ENCODE assay signal across 20 mouse cellular contexts in the genomic region with DNA sequence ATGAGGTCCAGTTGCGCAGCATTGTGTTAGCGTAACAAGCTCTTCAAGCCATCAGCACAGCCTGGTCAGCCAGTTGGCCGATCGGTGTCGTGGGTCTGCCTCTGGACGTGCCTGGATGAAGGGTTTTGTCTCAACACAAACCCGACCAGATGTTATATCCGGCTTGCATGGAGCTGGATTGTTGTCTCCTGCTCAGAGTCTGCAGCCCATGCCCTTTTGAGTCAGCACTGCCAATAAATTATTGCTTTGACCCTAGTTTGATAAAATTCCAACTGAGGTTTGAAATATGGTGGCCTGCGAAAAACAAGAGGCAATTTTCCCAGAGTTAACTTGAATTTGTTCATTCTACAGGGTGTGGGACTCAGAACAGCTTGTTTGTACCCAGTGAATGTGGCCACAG. TPM values are rescaled to one million over a fixed set of nuclear protein-coding genes. Genes with fewer than 3 reads are reported as not detected.
A peak's percentile ranks its signal among the peaks of the same experiment; 100 is the strongest.
DNase-seq lines count a peak whose midpoint lies in the region; TF ChIP-seq lines count a peak whose summit lies in the region.
"Had no signal": no experiment of that assay in that cellular context is flagged by ENCODE, and none has a peak within 500 bp of the region (broad histone marks: within the 10 kb centered on the region; RNA-seq: fewer than 3 reads in every experiment).

No protein-coding gene starts in this region.

- H3K4me1 ChIP-seq in kidney, adult 2 months (ENCODE audit: control insufficient read depth, insufficient read depth, low read length), result no peaks in the 10 kb centered on the region; the same call in 1 of the 2 replicates
- H3K4me1 ChIP-seq: liver, embryonic 15.5 days had no signal

- peak overlapping the region; percentile 4; the same call in 1 of the 2 replicates for H3K27ac ChIP-seq in kidney, adult 2 months (ENCODE audit: insufficient read depth, low read depth, low read length)
- H3K27ac ChIP-seq: forebrain, embryonic 15.5 days; heart, embryonic 15.5 days; hindbrain, postnatal 0 days; limb, embryonic 15.5 days; liver, embryonic 15.5 days had no signal

- TF ChIP-seq CTCF in kidney, adult 2 months (conservative IDR thresholded peaks at IDR 0.05; ENCODE audit: insufficient read depth, insufficient read length, low read depth, low read length), result no peak

- peak; percentile 36 for DNase-seq in adrenal gland, postnatal 10 days
- no peak for DNase-seq in adrenal gland, postnatal 4 days (ENCODE audit: low spot score in 2 of 2)
- DNase-seq in kidney, adult 2 months, result peak; percentile 49
- DNase-seq in kidney, adult 18-20 months, result no peak
- DNase-seq in retina, adult 2 months (ENCODE audit: low read depth, low spot score), result peak; percentile 13
- DNase-seq in retina, embryonic 14.5 days (ENCODE audit: low spot score), result no peak
- DNase-seq in layer of hippocampus, postnatal 25 days (ENCODE audit: extremely low spot score in 1 of 2, low spot score in 1 of 2), result no peak
- DNase-seq in cerebellum, adult 18-20 months, result no peak
- DNase-seq: cerebellum, postnatal 10 days; gastrocnemius, postnatal 36 days; midbrain, embryonic 14.5 days; retina, postnatal 1 day; thymus, adult 2 months had no signal

- H3K27me3 ChIP-seq in kidney, adult 2 months (replicated peaks; ENCODE audit: control insufficient read depth, insufficient read depth, low read length), result no peaks in the 10 kb centered on the region
- H3K27me3 ChIP-seq: forebrain, embryonic 15.5 days; heart, embryonic 15.5 days; limb, embryonic 15.5 days had no signal

- no peak overlapping the region for H3K4me3 ChIP-seq in kidney, adult 2 months (ENCODE audit: insufficient read depth, low read depth, low read length)
- H3K4me3 ChIP-seq: forebrain, embryonic 15.5 days; heart, embryonic 15.5 days; limb, embryonic 15.5 days; liver, embryonic 15.5 days; myocyte had no signal

- 50% methylated on average over 9 of the region's 9 CpGs for WGBS in kidney, adult 2 months

- H3K36me3 ChIP-seq in kidney, adult 2 months (ENCODE audit: control insufficient read depth, insufficient read depth, low read length), result no peaks in the 10 kb centered on the region
- H3K36me3 ChIP-seq: forebrain, embryonic 15.5 days; G1E; heart, embryonic 15.5 days; limb, embryonic 15.5 days; liver, embryonic 15.5 days had no signal

- TF ChIP-seq POLR2A in kidney, adult 2 months (IDR thresholded peaks at IDR 0.05; ENCODE audit: low read depth, low read length), result no peak

RNA-seq across cellular contexts. Expression of a gene that starts 31.9 kb away (rescaled TPM):
- 10 to 100 TPM; 45.9 to 53.5 TPM for total RNA-seq in adrenal gland, postnatal 10 days (2021)
- total RNA-seq in adrenal gland, postnatal 4 days (2021), result 10 to 100 TPM; 79.4 to 92.9 TPM
- 176 and 271 TPM in 2 replicates for polyA plus RNA-seq in kidney, adult 2 months (2012; rRNA removed)
- total RNA-seq in layer of hippocampus, postnatal 25 days (2021), result 10 to 100 TPM; 50.6 to 53.1 TPM
- polyA plus RNA-seq: G1E had no signal

Comparison
In these comparisons a context has a peak if more than half of its experiments do, and no peak if none do; other contexts are left out.
1. DNase-seq: peak in adrenal gland, postnatal 10 days (single experiment), kidney, adult 2 months (single experiment) and retina, adult 2 months (single experiment); none in adrenal gland, postnatal 4 days (0 of 2), kidney, adult 18-20 months (single experiment), retina, embryonic 14.5 days (single experiment), layer of hippocampus, postnatal 25 days (0 of 2) and cerebellum, adult 18-20 months (0 of 2).